Mouse (Mus musculus) kidney, adult 2 months (tissue): ENCODE measurements around the gene Zbtb44. TPM values are rescaled to one million over a fixed set of nuclear protein-coding genes. Genes with fewer than 3 reads are reported as not detected.

Experiments used
- DNase-seq: peaks from one replicate; pipeline ENCODE4 v3.0.0; 2021
- H3K27ac ChIP-seq: fragments of 200-500 bp; 2 replicates; pipeline ENCODE4 v1.5.1; 2012; ENCODE audit warnings: low read depth, low read length, control low read depth, inconsistent platforms; ENCODE audit not compliant: insufficient read depth
- H3K27me3 ChIP-seq: fragments of 200-500 bp; replicated peaks from 2 replicates; pipeline ENCODE4 v1.6.1; 2012; ENCODE audit warnings: mild to moderate bottlenecking, moderate library complexity, low read length, inconsistent platforms; ENCODE audit not compliant: control insufficient read depth, insufficient read depth
- H3K36me3 ChIP-seq: fragments of 200-500 bp; 2 replicates; pipeline ENCODE4 v1.6.1; 2012; ENCODE audit warnings: mild to moderate bottlenecking, moderate library complexity, low read length, inconsistent platforms; ENCODE audit not compliant: control insufficient read depth, insufficient read depth
- H3K4me1 ChIP-seq: fragments of 200-500 bp; 2 replicates; pipeline ENCODE4 v1.6.1; 2011; ENCODE audit warnings: low read length; ENCODE audit not compliant: control insufficient read depth, insufficient read depth
- H3K4me3 ChIP-seq: fragments of 200-500 bp; 2 replicates; pipeline ENCODE4 v1.5.1; 2011; ENCODE audit warnings: mild to moderate bottlenecking, low read depth, low read length, control low read depth; ENCODE audit not compliant: insufficient read depth
- CTCF ChIP-seq: fragments of 200-500 bp; conservative IDR thresholded peaks from 2 replicates; pipeline ENCODE4 v1.5.1; 2011; ENCODE audit warnings: low read depth, mild to moderate bottlenecking, control low read depth, low read length, moderate library complexity, mixed read lengths; ENCODE audit not compliant: insufficient read depth, insufficient read length
- POLR2A ChIP-seq: fragments of 200-500 bp; IDR thresholded peaks from one replicate; pipeline ENCODE4 v1.6.1; 2011; ENCODE audit warnings: low read depth, low read length, control low read depth
- WGBS: fragments of 180-500 bp; shearing (Covaris S2); methylation state at CpG from one replicate; pipeline ENCODE4 v1.1.7; 2018; 5-methylcytosine and 5-hydroxymethylcytosine counted together
- polyA plus RNA-seq: library from polyadenylated mRNA; depleted of rRNA; stranded (reverse); fragments of >200 nt; gene quantifications from 2 replicates; pipeline ENCODE4 v1.2.3, GENCODE M21; 2012

Gene Zbtb44
- polyA plus RNA-seq, 1 experiment: 9.9 TPM

DNA sequence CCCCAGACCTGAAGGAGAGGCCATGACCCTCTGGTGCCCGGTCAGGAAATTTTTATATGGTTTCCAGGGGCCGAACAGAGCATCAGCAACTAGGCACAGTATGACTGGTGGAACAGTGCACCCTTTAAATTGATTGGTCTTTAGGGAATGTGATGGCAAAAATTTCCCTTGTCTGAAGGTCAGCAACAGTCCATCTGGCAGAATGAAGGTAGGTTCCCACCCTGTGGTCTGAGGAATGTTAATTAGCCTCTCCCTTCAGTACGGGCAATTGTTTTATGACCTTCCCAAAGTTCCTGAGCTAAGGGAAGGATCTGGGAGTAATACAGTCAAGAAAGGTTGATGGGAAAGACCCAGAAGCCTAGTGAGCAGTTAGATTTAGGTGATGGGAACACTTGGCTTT is 20.4 kb upstream of the Zbtb44 start:
- H3K4me3 ChIP-seq: no peak overlapping the region
- H3K27ac ChIP-seq: no peak overlapping the region
- H3K36me3 ChIP-seq: no peaks in the 10 kb centered on the region
- DNase-seq: no peak
- H3K27me3 ChIP-seq: no peaks in the 10 kb centered on the region
- TF ChIP-seq POLR2A (no peak), CTCF (no peak)
- no peaks in the 10 kb centered on the region for H3K4me1 ChIP-seq
- WGBS: 62% methylated on average over 3 of the region's 3 CpGs

DNA sequence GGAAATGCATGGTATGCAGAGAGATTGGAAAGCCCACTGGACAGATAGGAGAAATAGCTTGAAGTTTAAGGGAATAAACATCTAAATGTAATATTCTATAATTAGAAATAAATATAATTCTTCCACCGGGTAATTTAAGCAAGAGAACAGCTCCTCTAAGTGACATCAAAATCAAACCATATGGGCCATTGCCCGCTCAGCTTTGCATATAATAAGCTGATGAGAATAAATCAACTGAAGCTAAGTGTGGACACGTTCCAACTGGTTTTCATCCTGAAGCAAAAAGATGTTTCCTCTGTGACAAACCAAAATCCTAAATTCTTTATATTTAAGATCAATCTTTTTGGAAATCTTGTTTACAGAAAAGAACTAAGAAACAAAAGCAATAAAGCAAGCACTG is 19.7 kb upstream of the Zbtb44 start:
- Histone ChIP-seq H3K4me3 (no peak overlapping the region), H3K36me3 (no peaks in the 10 kb centered on the region), H3K27me3 (no peaks in the 10 kb centered on the region), H3K27ac (no peak overlapping the region), H3K4me1 (no peaks in the 10 kb centered on the region)
- no peak for TF ChIP-seq POLR2A
- no peak for TF ChIP-seq CTCF
- WGBS: 70% methylated on average over 3 of the region's 3 CpGs
- no peak for DNase-seq

DNA sequence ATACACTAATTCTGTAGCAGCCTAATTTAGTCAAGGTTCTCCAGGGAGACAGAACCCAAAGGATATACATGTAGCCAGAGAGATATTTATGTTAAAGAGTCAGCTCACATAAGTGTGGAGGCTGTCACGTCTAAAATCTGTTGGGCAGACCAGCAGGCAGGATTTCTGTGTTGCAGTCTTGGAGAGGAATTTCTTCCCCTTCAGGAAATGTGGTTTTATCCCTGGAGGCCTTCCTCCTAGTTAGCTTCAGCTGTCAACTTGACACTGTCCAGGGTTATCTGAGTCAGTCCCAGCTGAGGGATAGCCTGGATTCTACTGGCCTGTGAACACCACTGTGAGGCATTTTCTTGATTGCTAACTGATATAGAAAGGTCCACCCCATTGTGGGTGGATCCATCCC is 18.9 kb upstream of the Zbtb44 start:
- Histone ChIP-seq H3K4me1 (no peaks in the 10 kb centered on the region), H3K27ac (no peak overlapping the region), H3K27me3 (no peaks in the 10 kb centered on the region), H3K36me3 (no peaks in the 10 kb centered on the region), H3K4me3 (no peak overlapping the region)
- TF ChIP-seq POLR2A (no peak), CTCF (no peak)
- DNase-seq: no peak
- 49% methylated on average over 1 of the region's 1 CpGs for WGBS

DNA sequence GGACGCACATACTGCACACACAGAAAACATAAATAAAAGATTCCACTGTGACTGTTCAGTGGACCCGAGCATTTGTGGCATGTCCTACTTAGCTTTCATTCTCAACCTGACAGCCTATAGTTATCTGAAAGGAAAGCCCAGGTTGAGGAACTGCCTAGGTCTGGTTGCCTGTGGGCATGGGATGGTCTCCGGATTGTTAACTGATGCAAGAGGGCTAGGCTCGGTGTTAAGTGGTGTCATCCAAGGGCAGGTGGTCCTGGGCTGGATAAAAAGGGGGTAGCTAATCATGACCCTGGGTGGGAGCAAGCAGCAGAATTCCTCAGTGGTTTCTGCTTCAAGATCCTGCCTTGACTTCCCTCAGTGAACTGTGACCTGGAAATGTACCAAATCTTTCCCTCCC is 17.8 kb upstream of the Zbtb44 start:
- Histone ChIP-seq H3K27ac (no peak overlapping the region), H3K4me1 (no peaks in the 10 kb centered on the region), H3K4me3 (no peak overlapping the region), H3K36me3 (no peaks in the 10 kb centered on the region), H3K27me3 (no peaks in the 10 kb centered on the region)
- DNase-seq: no peak
- no peak for TF ChIP-seq CTCF
- no peak for TF ChIP-seq POLR2A
- 81% methylated on average over 4 of the region's 4 CpGs for WGBS

DNA sequence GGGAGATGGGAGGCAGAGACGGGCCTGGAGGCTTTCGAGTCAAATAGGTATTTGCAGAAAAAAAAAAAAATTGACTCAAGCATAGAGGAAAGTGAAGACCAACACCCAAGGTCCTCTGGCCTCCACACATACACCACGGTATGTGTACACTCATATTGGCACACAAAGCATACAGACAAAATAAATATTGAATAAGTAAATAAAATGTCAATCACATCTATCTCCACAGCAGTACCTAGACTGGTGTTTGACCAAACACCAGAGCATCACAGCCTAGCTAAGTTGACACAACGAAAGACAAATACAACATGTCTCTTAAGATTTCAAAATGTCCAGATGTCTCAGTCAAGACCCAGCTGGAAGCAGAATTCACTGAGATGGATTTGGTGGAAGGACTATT is 17.0 kb upstream of the Zbtb44 start:
- no peak for TF ChIP-seq POLR2A
- TF ChIP-seq CTCF: no peak
- Histone ChIP-seq H3K4me3 (no peak overlapping the region), H3K27ac (no peak overlapping the region), H3K4me1 (no peaks in the 10 kb centered on the region), H3K27me3 (no peaks in the 10 kb centered on the region), H3K36me3 (no peaks in the 10 kb centered on the region)
- 95% methylated on average over 4 of the region's 4 CpGs for WGBS
- DNase-seq: no peak

DNA sequence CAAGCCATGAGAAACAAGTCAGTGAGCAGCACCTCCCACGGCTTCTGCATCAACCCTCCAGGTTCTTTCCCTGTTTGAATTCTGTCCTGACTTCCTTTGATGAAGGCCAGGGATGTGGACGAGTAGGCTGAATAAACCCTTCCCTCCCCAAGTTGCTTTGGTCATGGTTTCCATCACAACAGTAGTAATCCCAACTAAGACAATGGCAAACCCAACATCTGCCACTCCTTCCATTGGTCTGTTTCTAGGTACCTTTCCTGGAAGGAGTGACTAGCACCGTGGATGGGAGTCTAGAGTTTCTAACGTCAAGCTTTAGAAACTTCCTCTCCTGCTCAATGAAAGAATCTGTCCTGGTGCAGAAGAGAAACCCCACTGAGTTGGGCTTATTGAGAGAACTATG is 12.8 kb upstream of the Zbtb44 start:
- TF ChIP-seq POLR2A (no peak), CTCF (no peak)
- H3K4me1 ChIP-seq: no peaks in the 10 kb centered on the region
- 63% methylated on average over 4 of the region's 4 CpGs for WGBS
- H3K27me3 ChIP-seq: no peaks in the 10 kb centered on the region
- H3K36me3 ChIP-seq: no peaks in the 10 kb centered on the region
- no peak for DNase-seq
- H3K27ac ChIP-seq: no peak overlapping the region
- H3K4me3 ChIP-seq: no peak overlapping the region

DNA sequence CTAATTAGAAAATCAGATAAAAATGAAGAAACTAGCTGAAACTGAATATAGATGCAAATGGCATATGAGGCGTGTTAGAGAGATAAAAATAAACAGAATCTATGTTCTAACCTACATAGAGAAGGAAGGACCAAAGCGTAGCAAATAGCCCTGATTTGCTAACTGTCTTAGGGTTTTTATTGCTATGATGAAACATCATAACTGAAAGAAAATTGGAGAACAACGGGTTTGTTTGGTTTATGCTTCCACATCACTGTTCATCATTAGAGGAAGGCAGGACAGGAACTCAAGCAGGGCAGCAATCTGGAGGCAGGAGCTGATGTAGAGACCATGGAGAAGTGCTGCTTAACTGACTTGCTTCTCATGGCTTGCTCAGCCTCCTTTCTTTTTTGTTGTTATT is 12.3 kb upstream of the Zbtb44 start:
- no peaks in the 10 kb centered on the region for H3K4me1 ChIP-seq
- no peak overlapping the region for H3K27ac ChIP-seq
- no peaks in the 10 kb centered on the region for H3K27me3 ChIP-seq
- no peaks in the 10 kb centered on the region for H3K36me3 ChIP-seq
- no peak overlapping the region for H3K4me3 ChIP-seq
- TF ChIP-seq POLR2A (no peak), CTCF (no peak)
- WGBS: 91% methylated on average over 3 of the region's 3 CpGs
- DNase-seq: no peak

DNA sequence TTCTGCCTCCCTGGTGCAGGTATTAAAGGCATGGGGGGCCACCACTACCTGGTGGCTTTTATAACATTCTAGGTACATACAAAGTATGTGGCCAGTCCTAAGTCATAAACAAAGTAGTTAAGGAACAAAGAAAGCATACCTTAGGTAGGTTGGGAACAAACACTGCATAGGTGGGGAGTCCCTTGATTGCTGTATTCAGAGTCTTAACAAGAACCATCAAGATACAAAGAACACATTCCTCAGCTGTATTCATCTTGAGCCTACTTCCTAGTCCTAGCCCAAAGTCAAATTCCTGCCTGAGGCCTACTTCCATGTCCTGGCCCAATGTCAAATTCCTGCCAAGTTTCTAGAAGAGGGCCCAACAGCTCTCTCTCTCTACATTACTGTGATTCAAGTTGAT is 11.7 kb upstream of the Zbtb44 start:
- no peak overlapping the region for H3K4me3 ChIP-seq
- TF ChIP-seq POLR2A: no peak
- TF ChIP-seq CTCF: no peak
- DNase-seq: no peak
- no peaks in the 10 kb centered on the region for H3K4me1 ChIP-seq
- no peak overlapping the region for H3K27ac ChIP-seq
- no peaks in the 10 kb centered on the region for H3K27me3 ChIP-seq
- H3K36me3 ChIP-seq: no peaks in the 10 kb centered on the region
